Mouse (Mus musculus) urinary bladder, postnatal 0 days (tissue): ENCODE data around the gene Crygn. TPM values are rescaled to one million over a fixed set of nuclear protein-coding genes. Genes with fewer than 3 reads are reported as not detected.

Experiments
- polyA plus RNA-seq: library from polyadenylated mRNA; unstranded; fragments of >200 nt; fragmentation: Nextera tagmentation; extraction: Ambion mirVana; gene quantifications from 2 replicates; pipeline ENCODE4 v1.2.1, GENCODE M21; 2015

Crygn gene
- 2.4 and 4.4 TPM in 2 replicates for polyA plus RNA-seq

DNA sequence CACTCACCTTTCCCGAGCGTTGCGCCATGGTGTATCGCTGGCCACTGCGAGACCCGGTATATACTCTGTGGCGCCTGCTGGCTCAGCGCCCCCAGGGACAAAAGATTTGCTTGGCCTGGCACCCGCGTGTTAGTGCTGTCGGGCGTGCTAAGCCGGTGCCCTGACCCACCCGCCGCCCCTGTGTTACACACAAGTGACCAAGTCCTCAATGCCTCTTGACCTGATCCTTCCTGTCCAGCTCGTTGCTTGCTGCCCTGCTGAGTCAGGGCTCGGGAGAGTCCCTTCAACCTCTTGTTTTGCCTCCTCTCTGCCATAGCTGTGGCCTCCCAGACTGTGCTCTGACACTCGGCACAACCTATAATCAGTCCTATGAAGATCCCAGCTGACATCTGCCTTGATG is at the start of gene Crygn:
Gene Crygn (minus strand): TSS at position 193 of the 400 bp plus-strand sequence.

GRCm38 (mm10) chr5:24730488-24730871 is 27.3 kb downstream of the Crygn start, which contains the start of gene Wdr86:
TSS of gene Wdr86 (minus strand) at chr5:24730727.

Other genes starting within 250 kb of the Crygn start
- 0.07 TPM in 1 of 2 replicates, not detected in the other for gene Gbx1, start 230.8 kb downstream of the Crygn start, polyA plus RNA-seq
- gene Asb10, start 217.0 kb downstream of the Crygn start, polyA plus RNA-seq, result 0.13 and 0.15 TPM in 2 replicates
- not detected in 2 replicates for gene 4931409K22Rik, start 201.2 kb downstream of the Crygn start, polyA plus RNA-seq
- gene Abcf2, start 180.5 kb downstream of the Crygn start, polyA plus RNA-seq, result 48.3 and 51.4 TPM in 2 replicates
- 22.6 and 22.9 TPM in 2 replicates for gene Chpf2, start 171.3 kb downstream of the Crygn start, polyA plus RNA-seq
- 30.0 and 39.1 TPM in 2 replicates for gene Smarcd3, start 133.6 kb downstream of the Crygn start, polyA plus RNA-seq
- 24.7 and 26.9 TPM in 2 replicates for gene Nub1, start 72.5 kb downstream of the Crygn start, polyA plus RNA-seq
- 2.0 and 2.7 TPM in 2 replicates for gene Wdr86, start 27.3 kb downstream of the Crygn start, polyA plus RNA-seq
- gene Rheb, start 84.6 kb upstream of the Crygn start, polyA plus RNA-seq, result 321 and 393 TPM in 2 replicates